ENCODE assay signal across 8 mouse cellular contexts in the genomic region with DNA sequence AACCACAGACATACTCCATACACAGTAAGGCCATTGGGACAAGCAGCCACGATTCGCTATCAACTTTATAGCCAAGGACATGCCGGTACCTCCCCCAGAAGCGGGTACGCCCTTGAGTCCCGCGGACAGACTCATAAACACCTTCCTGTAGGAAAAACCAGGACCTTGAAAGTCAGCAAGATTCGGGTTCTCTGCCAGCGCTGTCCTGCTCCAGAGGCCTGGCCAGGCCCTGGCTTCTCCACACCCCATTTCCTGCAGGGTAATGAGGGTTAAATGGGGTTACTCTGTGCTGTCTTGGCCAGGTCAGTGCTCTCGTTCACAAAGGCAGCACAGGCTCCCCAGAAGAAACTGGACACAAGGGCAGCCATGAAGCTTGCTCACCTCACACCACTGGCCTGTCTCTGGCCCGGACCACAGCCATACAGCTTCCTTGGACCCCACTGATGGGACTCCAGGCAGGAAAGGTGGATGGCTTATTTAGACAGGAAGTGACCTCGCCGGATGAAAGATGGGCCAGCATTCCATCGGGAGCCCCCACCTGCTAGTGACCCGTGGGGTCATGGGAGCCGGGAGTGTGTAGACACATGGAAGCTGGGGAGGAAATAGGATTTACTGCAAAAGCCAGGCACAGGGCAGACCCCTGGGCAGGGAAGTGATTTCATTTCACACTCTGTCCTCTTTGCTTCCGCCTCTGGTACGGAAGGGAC. TPM values are rescaled to one million over a fixed set of nuclear protein-coding genes. Genes with fewer than 3 reads are reported as not detected.
DNase-seq lines count a peak whose midpoint lies in the region; ATAC-seq lines count a peak whose summit lies in the region.

No protein-coding gene starts in this region.

- H3K9ac ChIP-seq in liver, embryonic 11.5 days (ENCODE audit: low read depth, low read length) = no peak overlapping the region
- H3K9ac ChIP-seq in liver, embryonic 12.5 days = no peak overlapping the region

- no peak for ATAC-seq in liver, embryonic 11.5 days (replicated peaks; ENCODE audit: low FRiP score)
- ATAC-seq in liver, embryonic 12.5 days = no peak

- H3K4me3 ChIP-seq in liver, embryonic 11.5 days (ENCODE audit: low read depth, low read length) = no peak overlapping the region
- H3K4me3 ChIP-seq in liver, embryonic 12.5 days = no peak overlapping the region

- H3K9me3 ChIP-seq in liver, embryonic 11.5 days (ENCODE audit: control insufficient read depth, low read length) = no peaks in the 10 kb centered on the region
- H3K9me3 ChIP-seq in liver, embryonic 12.5 days (replicated peaks) = no peaks in the 10 kb centered on the region

- H3K4me2 ChIP-seq in liver, embryonic 11.5 days = no peak overlapping the region
- no peak overlapping the region for H3K4me2 ChIP-seq in liver, embryonic 12.5 days

- 61% methylated on average over 18 of the region's 18 CpGs for WGBS in liver, embryonic 11.5 days
- WGBS in liver, embryonic 12.5 days (ENCODE audit: insufficient replicate concordance) = 66% methylated on average over 18 of the region's 18 CpGs

- DNase-seq in liver, embryonic 11.5 days (ENCODE audit: low spot score) = no peak
- peak; percentile 85 for DNase-seq in heart, adult 8-10 months (ENCODE audit: low spot score)
- peak; percentile 58 to 59 for DNase-seq in kidney, adult 8-10 months
- DNase-seq in lung, postnatal 25 days (ENCODE audit: low spot score) = peak; percentile 69
- no peak for DNase-seq in B cell, adult 2 months
- no peak for DNase-seq in retina, embryonic 14.5 days (ENCODE audit: low spot score)
- DNase-seq in layer of hippocampus, adult 8-10 months (ENCODE audit: low spot score in 2 of 2) = no peak

- peak overlapping the region; percentile 54; the same call in 1 of the 2 replicates for H3K27ac ChIP-seq in liver, embryonic 11.5 days (ENCODE audit: low read depth, low read length)
- H3K27ac ChIP-seq in liver, embryonic 12.5 days = no peak overlapping the region

- H3K4me1 ChIP-seq in liver, embryonic 11.5 days (replicated peaks; ENCODE audit: control insufficient read depth, insufficient read depth, low read length) = peaks cover 33% of the 10 kb centered on the region
- H3K4me1 ChIP-seq in liver, embryonic 12.5 days = peaks cover 44% of the 10 kb centered on the region

- H3K36me3 ChIP-seq in liver, embryonic 11.5 days (ENCODE audit: control insufficient read depth, insufficient read depth, low read length) = no peaks in the 10 kb centered on the region
- H3K36me3 ChIP-seq in liver, embryonic 12.5 days = no peaks in the 10 kb centered on the region

- no peaks in the 10 kb centered on the region for H3K27me3 ChIP-seq in liver, embryonic 11.5 days (replicated peaks; ENCODE audit: control insufficient read depth, insufficient read depth, low read length)
- H3K27me3 ChIP-seq in liver, embryonic 12.5 days (replicated peaks) = no peaks in the 10 kb centered on the region

RNA-seq across cellular contexts. Expression of gene Pald1, which starts 12.9 kb away (rescaled TPM):
- polyA plus RNA-seq in liver, embryonic 11.5 days (2014; fragmentation: Nextera tagmentation; extraction: Ambion mirVana) = 17.0 and 18.4 TPM in 2 replicates
- 12.1 and 12.4 TPM in 2 replicates for polyA plus RNA-seq in liver, embryonic 12.5 days (2016; fragmentation: Nextera tagmentation; extraction: Ambion mirVana)
- total RNA-seq in heart, adult 8-10 months (2022) = 10 to 100 TPM; 11.3 to 21.8 (median 12.9) TPM
- 10 to 100 TPM; 12.8 to 22.5 (median 17.9) TPM for total RNA-seq in layer of hippocampus, adult 8-10 months (2022)

RNA-seq across cellular contexts. Expression of gene Nodal, which starts 47.3 kb away (rescaled TPM):
- polyA plus RNA-seq in liver, embryonic 11.5 days (2014; fragmentation: Nextera tagmentation; extraction: Ambion mirVana) = 0.84 and 0.86 TPM in 2 replicates
- polyA plus RNA-seq in liver, embryonic 12.5 days (2016; fragmentation: Nextera tagmentation; extraction: Ambion mirVana) = 0.31 and 0.37 TPM in 2 replicates
- total RNA-seq in heart, adult 8-10 months (2022) = under 1 TPM in 1 of 4 experiments, not detected in 3; 0.11 TPM
- under 1 TPM in 3 of 4 experiments, not detected in 1; 0.22 to 0.30 (median 0.25) TPM for total RNA-seq in layer of hippocampus, adult 8-10 months (2022)

Comparison
In these comparisons a context has a peak if more than half of its experiments do, and no peak if none do; other contexts are left out.
1. DNase-seq: peak in heart, adult 8-10 months (single experiment), kidney, adult 8-10 months (2 of 2) and lung, postnatal 25 days (single experiment); none in liver, embryonic 11.5 days (single experiment), B cell, adult 2 months (0 of 2), retina, embryonic 14.5 days (single experiment) and layer of hippocampus, adult 8-10 months (0 of 2).